Mouse (Mus musculus) adrenal gland, postnatal 36 days (tissue): ENCODE measurements at regions not wholly inside any gene's neighbourhood (a gene's known extent, or its start where the extent isn't known, plus 50 kb on each side); places are given as distances from the start of the nearest gene placed in this dataset.

Source experiments
- DNase-seq, 2 experiments: peaks; one replicate each; pipeline ENCODE4 v3.0.0; 2021; ENCODE audit warnings: mixed read lengths in 1 of 2

- DNase-seq: no peak
These were observed 161.9 kb upstream of the Adamts16 start for GRCm38 (mm10) chr13:71003517-71003916.

DNA sequence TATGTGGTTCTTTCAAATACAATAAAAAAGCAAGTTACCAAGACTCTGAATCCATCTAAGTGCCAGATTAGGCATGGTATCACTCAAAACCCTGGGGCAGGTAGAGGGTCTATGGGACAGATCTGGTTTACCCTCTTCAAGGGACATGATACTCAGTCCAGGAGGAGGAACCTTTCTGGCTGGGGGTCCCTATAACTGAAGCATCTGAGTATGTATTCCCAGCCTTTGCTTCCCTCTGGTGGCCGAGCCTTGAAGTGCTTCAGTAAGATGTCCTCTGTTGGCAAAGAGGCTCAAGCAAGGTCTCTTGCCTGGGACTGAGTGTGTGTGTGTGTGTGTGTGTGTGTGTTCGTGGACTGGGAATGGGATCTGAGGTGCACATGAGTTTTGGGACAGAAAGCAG, 159.7 kb upstream of the Adamts16 start:
- peak; percentile 45 to 61 for DNase-seq

GRCm38 (mm10) chr13:71000422-71001008, 158.9 kb upstream of the Adamts16 start:
- no peak for DNase-seq

DNA sequence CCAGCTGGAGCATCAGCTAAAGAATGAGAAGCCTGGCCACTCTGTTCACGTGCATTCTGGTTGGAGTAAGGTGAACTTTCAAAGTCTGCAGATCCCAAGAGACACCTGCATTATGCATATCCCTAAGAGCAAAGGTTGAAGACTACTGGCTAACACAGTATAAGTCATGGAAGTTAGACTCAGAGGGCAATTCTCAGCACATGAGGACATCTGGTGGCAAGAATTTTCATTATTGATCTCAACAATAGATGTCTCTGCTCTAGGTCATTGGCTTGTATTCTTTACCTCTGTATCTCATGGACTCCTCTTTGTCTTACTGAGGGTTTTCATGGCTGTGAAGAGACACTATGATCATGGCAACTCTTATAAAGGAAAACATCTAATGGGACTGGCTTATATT, 151.9 kb upstream of the Adamts16 start:
- DNase-seq: no peak

DNA sequence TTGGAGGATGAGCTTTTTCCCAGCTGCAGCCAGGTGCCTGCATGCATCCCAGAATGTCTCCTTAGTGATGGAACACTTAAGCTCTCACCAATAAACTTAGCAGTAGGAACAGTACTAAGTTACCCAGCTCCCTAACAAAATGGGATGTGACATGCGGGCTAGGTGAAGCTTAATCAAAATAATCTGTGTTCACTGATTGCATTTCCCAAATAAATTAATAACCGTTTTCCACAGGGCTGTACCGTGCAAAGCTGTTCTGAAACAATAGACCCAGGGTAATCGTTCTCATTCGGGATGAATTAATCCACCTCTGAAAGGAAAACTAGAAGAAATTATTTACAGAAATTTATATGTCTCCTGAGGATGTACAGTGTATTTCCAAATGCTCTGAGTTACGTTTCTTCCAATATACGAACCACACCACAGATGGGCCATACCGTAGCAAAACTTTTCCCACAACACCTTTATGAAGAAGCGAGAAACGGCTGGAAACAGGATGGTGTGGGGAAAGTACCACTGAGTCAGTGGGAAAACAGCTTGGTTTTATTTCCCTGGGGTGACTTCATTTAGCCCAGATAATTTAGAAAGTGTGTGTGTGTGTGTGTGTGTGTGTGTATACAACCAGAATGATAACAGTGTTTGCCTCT, 148.5 kb upstream of the Adamts16 start:
- DNase-seq: no peak

- no peak for DNase-seq
These were observed 137.7 kb upstream of the Adamts16 start for GRCm38 (mm10) chr13:70979344-70979743.

DNA sequence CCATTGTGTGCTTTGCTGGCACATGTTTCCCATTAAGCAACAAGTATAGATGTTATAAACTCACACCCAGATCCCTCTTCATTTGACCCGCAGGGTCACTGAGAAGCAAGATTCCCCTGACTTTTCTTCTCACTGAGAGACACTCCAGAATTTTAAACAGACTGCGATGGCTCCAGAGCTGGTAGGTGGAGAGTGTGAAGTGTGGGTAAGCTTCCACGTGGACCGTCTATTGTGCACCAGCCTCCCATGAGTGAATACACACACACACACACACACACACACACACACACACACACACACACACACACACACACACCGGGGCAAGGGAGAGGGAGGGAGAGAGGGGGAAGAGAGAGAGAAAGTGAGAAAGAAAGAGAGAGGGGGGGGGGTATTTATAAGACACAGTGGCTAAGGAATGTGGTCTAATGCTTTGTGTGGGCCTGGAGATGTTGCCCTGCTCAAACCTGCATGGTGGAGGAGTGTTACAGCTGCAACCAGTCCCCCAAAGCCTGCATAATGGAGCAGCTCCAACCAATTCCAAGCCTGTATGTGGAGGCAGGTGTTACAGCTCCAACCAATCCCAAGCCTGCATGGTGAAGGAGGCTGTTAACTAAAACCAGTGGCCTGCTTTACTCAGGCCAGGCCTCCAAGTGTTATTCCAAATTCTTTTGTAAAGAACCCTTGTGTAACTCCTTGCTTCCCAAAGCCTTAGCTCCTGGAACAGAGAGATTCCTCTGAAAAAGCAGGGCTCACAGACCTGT, 137.1 kb upstream of the Adamts16 start:
- no peak for DNase-seq

DNA sequence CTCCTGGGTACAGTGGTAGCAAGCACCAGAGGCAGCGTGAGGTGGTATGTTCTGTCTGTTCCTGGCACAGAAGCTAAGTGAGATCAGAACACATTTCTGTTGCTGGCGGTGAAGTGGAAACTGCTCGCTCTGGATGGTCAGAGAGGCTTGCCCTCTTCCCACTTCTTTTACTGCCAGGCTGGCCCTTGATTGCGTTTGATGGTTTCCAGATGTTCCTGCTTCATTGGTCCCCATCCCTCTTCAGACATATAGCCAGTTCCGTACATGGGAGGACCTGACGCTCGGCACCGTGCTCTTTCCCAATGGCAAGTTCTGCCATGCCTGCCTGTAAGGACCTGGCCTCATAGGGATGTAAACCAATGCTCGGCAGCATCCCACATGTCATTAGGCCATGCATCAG, 128.0 kb upstream of the Adamts16 start:
- DNase-seq: no peak

DNA sequence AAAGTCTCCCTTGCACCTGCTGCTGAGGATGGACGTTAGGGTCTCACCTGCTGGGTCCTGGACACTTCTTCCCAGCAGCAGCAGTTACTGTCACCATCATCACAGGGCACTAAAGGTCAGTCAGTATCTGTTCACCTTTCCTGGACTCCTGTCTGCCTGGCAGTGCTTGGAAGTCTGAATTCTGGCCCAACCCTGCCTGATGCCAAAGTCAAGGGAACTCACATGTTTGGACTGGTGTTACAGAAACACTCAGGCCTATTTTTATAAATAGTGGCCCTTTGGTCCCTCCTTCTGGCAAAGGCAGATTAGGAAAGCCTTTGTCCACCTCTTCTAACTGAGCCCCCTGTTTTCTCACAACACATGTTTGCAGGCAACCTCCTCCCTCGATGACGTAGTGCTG, 126.2 kb upstream of the Adamts16 start:
- DNase-seq: no peak

- DNase-seq: no peak
These were observed 121.8 kb upstream of the Adamts16 start for GRCm38 (mm10) chr13:70963384-70963783.

- no peak for DNase-seq
These were observed 92.9 kb upstream of the Adamts16 start for GRCm38 (mm10) chr13:70934309-70935037.

GRCm38 (mm10) chr13:70913834-70914233, 72.2 kb upstream of the Adamts16 start:
- no peak for DNase-seq

DNA sequence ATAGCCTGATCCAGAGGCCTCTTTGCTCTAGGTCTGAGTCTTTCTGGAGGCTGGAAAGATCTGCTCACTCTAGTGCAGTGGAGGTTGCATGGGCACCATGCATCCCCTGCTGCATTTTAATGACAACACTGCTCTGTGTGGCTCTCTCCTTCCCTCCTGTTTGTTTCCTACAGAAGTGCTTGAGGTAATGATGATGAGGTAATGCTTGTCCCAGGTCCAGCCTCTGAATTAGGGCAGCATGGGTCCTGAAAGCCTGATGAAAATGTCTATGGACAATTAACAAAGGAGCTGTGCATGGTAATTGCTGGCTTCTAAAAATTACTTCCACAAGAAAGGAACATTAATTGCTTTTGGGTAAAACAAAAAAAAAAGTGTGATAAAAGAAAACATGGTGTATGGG, 69.3 kb upstream of the Adamts16 start:
- DNase-seq: no peak

DNA sequence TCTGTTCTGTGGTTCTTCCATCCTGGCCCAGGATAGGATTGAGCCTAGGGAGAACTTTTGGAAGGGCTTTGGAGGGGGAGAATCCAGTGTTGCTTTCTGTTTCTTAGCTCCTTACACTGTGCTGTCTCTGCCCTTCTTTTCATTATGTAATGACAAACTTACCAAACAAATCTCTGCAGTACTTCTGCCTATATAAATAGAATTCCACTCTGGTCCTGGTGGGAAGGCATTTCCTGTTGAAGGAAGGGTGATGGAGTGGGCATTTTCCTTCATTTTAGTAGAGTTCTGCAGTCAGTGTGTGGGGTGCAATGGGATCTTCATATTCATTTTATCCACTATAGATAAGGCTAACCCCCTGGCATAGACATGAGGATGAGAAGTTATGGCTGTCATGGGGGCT, 63.2 kb upstream of the Adamts16 start:
- no peak for DNase-seq

DNA sequence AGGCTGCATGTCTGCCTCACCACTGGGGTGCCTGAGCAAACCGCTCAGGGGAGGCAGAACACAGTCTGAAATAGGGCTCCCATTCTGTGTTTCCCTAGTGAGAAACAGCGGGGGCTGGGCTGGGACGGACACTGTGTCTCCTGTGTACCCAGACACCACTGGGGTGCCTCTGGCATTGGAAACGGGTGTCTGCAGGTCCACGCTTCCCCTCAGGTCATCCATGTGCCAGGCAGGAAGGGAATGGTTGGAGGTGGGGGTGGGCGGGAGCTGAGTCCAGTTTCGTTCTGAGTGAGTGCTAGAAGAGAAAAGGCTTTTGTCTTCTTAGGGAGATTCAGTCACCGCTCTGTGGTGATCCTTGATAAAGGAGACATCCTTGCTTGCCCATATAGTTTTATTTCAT, 62.2 kb upstream of the Adamts16 start:
- no peak for DNase-seq

- no peak for DNase-seq
These were observed 61.5 kb upstream of the Adamts16 start for GRCm38 (mm10) chr13:70903150-70903549.

DNA sequence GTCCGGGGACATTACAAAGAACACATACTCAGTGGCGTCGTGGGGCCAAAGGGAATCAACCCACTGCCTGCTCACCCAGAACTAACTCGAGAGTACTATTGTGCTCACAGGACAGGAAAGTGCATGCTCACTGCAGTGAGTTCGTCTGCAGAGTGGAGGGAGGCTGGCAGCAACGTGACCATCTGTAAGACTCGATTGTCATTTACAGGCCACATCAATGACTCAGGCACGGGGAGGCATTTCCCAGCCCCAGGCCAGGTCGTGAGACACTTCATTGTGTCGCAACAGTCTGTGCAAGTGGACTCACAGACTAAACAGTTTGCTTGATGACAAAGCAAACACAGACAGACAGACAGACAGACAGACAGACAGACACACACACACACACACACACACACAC, 61.1 kb upstream of the Adamts16 start:
- DNase-seq: peak; percentile 16 to 50

GRCm38 (mm10) chr13:70891634-70892033, 50.0 kb upstream of the Adamts16 start:
- no peak for DNase-seq
